In the genomic region with DNA sequence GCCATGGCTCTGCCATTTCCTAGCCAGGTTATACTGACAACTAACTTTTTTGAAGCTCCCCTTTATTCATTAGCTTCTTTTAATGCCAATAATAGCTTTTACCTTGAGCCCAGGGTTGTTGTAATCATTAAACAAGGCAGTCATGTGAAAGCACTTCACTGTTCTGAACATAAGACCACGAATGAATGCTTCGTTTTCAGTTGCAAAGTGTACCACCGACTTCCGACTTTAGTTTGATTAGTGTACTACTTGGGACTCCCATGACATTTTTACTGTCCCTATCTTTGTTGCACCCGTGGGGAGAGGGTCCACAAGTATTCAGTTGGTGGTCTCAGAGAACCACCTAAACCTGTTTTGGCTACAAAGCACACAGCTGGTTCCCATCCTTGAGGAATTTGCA, we compare ENCODE assay signal across 7 mouse cellular contexts. TPM values are rescaled to one million over a fixed set of nuclear protein-coding genes. Genes with fewer than 3 reads are reported as not detected.
A peak's percentile ranks its signal among the peaks of the same experiment; 100 is the strongest.
DNase-seq lines count a peak whose midpoint lies in the region; ATAC-seq and TF ChIP-seq lines count a peak whose summit lies in the region.

No protein-coding gene starts in this region.

- H3K4me2 ChIP-seq in embryonic facial prominence, embryonic 13.5 days: peak overlapping the region; percentile 66
- peak overlapping the region; percentile 75 for H3K4me2 ChIP-seq in intestine, postnatal 0 days (replicated peaks; ENCODE audit: low read depth)
- H3K4me2 ChIP-seq in liver, embryonic 15.5 days: peak overlapping the region; percentile 90

- H3K27ac ChIP-seq in ES-Bruce4 (ENCODE audit: insufficient read depth, low read length): no peak overlapping the region
- peak overlapping the region; percentile 100; the same call in 1 of the 2 replicates for H3K27ac ChIP-seq in embryonic facial prominence, embryonic 13.5 days
- no peak overlapping the region for H3K27ac ChIP-seq in intestine, postnatal 0 days (ENCODE audit: low read depth, low read length)
- H3K27ac ChIP-seq in liver, embryonic 15.5 days (replicated peaks): peak overlapping the region; percentile 89; the same call in 1 of the 2 replicates

- no peak for TF ChIP-seq CTCF in ES-Bruce4 (IDR thresholded peaks at IDR 0.05; ENCODE audit: low read depth, low read length)
- TF ChIP-seq CTCF in intestine, postnatal 0 days (IDR thresholded peaks at IDR 0.05; ENCODE audit: low read depth): no peak

- no peak for TF ChIP-seq EP300 in ES-Bruce4 (IDR thresholded peaks at IDR 0.05; ENCODE audit: insufficient read depth, low read depth, low read length)

- intact Hi-C loops in left cerebral cortex, postnatal 25 days (cut with DNase I): loop anchor here (5.0 kb wide), 1 partner anchor 121 kb away; a partner anchor contains a TSS

- H3K27me3 ChIP-seq in ES-Bruce4 (ENCODE audit: control insufficient read depth, insufficient read depth, low read length, poor library complexity, severe bottlenecking): no peaks in the 10 kb centered on the region
- no peaks in the 10 kb centered on the region for H3K27me3 ChIP-seq in embryonic facial prominence, embryonic 13.5 days
- H3K27me3 ChIP-seq in intestine, postnatal 0 days (replicated peaks; ENCODE audit: control insufficient read depth, insufficient read depth, low read length): peaks cover 71% of the 10 kb centered on the region
- H3K27me3 ChIP-seq in liver, embryonic 15.5 days: no peaks in the 10 kb centered on the region

- no peaks in the 10 kb centered on the region for H3K9me3 ChIP-seq in ES-Bruce4 (replicated peaks; ENCODE audit: control insufficient read depth, insufficient read depth, low read length, poor library complexity, severe bottlenecking)
- no peaks in the 10 kb centered on the region for H3K9me3 ChIP-seq in embryonic facial prominence, embryonic 13.5 days
- no peaks in the 10 kb centered on the region for H3K9me3 ChIP-seq in intestine, postnatal 0 days (ENCODE audit: control insufficient read depth)
- H3K9me3 ChIP-seq in liver, embryonic 15.5 days (replicated peaks): no peaks in the 10 kb centered on the region

- H3K4me1 ChIP-seq in ES-Bruce4 (ENCODE audit: control insufficient read depth, insufficient read depth, low read length): no peaks in the 10 kb centered on the region
- H3K4me1 ChIP-seq in embryonic facial prominence, embryonic 13.5 days: peaks cover 29% of the 10 kb centered on the region
- H3K4me1 ChIP-seq in intestine, postnatal 0 days (replicated peaks; ENCODE audit: control insufficient read depth, insufficient read depth, low read length): no peaks in the 10 kb centered on the region; the same call in 1 of the 2 replicates
- H3K4me1 ChIP-seq in liver, embryonic 15.5 days (replicated peaks): peaks cover 34% of the 10 kb centered on the region

- 25% methylated on average over 5 of the region's 5 CpGs for WGBS in embryonic facial prominence, embryonic 13.5 days
- 19% methylated on average over 5 of the region's 5 CpGs for whole genome bisulfite sequencing in intestine, postnatal 0 days
- WGBS in liver, embryonic 15.5 days (ENCODE audit: insufficient replicate concordance): 32% methylated on average over 5 of the region's 5 CpGs

- peak overlapping the region; percentile 98; the same call in 1 of the 2 replicates for H3K9ac ChIP-seq in ES-Bruce4 (ENCODE audit: low read depth, poor library complexity, severe bottlenecking)
- H3K9ac ChIP-seq in embryonic facial prominence, embryonic 13.5 days: peak overlapping the region; percentile 99
- no peak overlapping the region for H3K9ac ChIP-seq in intestine, postnatal 0 days (ENCODE audit: low read depth, low read length)
- no peak overlapping the region for H3K9ac ChIP-seq in liver, embryonic 15.5 days

- TF ChIP-seq POLR2A in ES-Bruce4 (IDR thresholded peaks at IDR 0.05; ENCODE audit: insufficient read depth, low read length): no peak

- no peak for DNase-seq in left cerebral cortex, postnatal 25 days (ENCODE audit: low spot score in 2 of 2)
- no peak for DNase-seq in thymus, postnatal 0 days (ENCODE audit: low spot score)
- no peak for DNase-seq in urinary bladder, adult 2 months (ENCODE audit: low spot score)

- ATAC-seq in embryonic facial prominence, embryonic 13.5 days (ENCODE audit: insufficient number of reproducible peaks, insufficient read depth, low FRiP score, low TSS enrichment, low read depth): no peak
- no peak for ATAC-seq in intestine, postnatal 0 days
- no peak for ATAC-seq in liver, embryonic 15.5 days (ENCODE audit: insufficient read depth)

- H3K36me3 ChIP-seq in ES-Bruce4 (ENCODE audit: control insufficient read depth, insufficient read depth, low read length, poor library complexity, severe bottlenecking): no peaks in the 10 kb centered on the region
- H3K36me3 ChIP-seq in embryonic facial prominence, embryonic 13.5 days: no peaks in the 10 kb centered on the region
- H3K36me3 ChIP-seq in intestine, postnatal 0 days (ENCODE audit: control insufficient read depth, insufficient read depth): no peaks in the 10 kb centered on the region
- no peaks in the 10 kb centered on the region for H3K36me3 ChIP-seq in liver, embryonic 15.5 days (replicated peaks)

- no peak overlapping the region for H3K4me3 ChIP-seq in ES-Bruce4 (ENCODE audit: low read depth, low read length)
- peak overlapping the region; percentile 94 for H3K4me3 ChIP-seq in embryonic facial prominence, embryonic 13.5 days
- peak overlapping the region; percentile 78 for H3K4me3 ChIP-seq in intestine, postnatal 0 days (ENCODE audit: low read depth, low read length)
- H3K4me3 ChIP-seq in liver, embryonic 15.5 days (replicated peaks): peak overlapping the region; percentile 93

RNA-seq across cellular contexts. Expression of a gene that starts 0.3 kb away (rescaled TPM):
- 143 and 157 TPM in 2 replicates for polyA plus RNA-seq in ES-Bruce4 (2011; ENCODE audit: insufficient read depth, insufficient read length, low read depth, missing spikeins)
- 144 and 157 TPM in 2 replicates for polyA plus RNA-seq in embryonic facial prominence, embryonic 13.5 days (2015; fragmentation: Nextera tagmentation; extraction: Ambion mirVana)
- 31.3 and 34.9 TPM in 2 replicates for polyA plus RNA-seq in intestine, postnatal 0 days (2015; fragmentation: Nextera tagmentation; extraction: Ambion mirVana)
- polyA plus RNA-seq in liver, embryonic 15.5 days (2015; fragmentation: Nextera tagmentation; extraction: Ambion mirVana): 51.1 and 55.3 TPM in 2 replicates
- total RNA-seq in left cerebral cortex, postnatal 25 days (2021): 10 to 100 TPM; 45.5 to 50.0 TPM
- 114 and 125 TPM in 2 replicates for polyA plus RNA-seq in thymus, postnatal 0 days (2015; fragmentation: Nextera tagmentation; extraction: Ambion mirVana)
- polyA plus RNA-seq in urinary bladder, adult 2 months (2012; rRNA removed): 38.1 and 48.3 TPM in 2 replicates

Comparison
In these comparisons a context has a peak if more than half of its experiments do, and no peak if none do; other contexts are left out.
1. H3K27ac ChIP-seq: peak in embryonic facial prominence, embryonic 13.5 days (single experiment) and liver, embryonic 15.5 days (single experiment); none in ES-Bruce4 (single experiment) and intestine, postnatal 0 days (single experiment).
2. H3K9ac ChIP-seq: peak in ES-Bruce4 (single experiment) and embryonic facial prominence, embryonic 13.5 days (single experiment); none in intestine, postnatal 0 days (single experiment) and liver, embryonic 15.5 days (single experiment).
3. Peak in every context shown above with its lines, with median percentiles within 50 percentile points of each other: H3K4me2 ChIP-seq.